Mouse (Mus musculus) retina, postnatal 7 days (tissue): ENCODE data around the gene Nsa2.
"Not testable (repeated sequence)": the region's sequence is repeated elsewhere in the genome, so short reads cannot be mapped to it uniquely, and the experiment has no call there.

Experiments used
- DNase-seq: peaks from one replicate; pipeline ENCODE4 v3.0.0-alpha.2; 2012; ENCODE audit warnings: low read depth, low spot score

The Nsa2 gene

DNA sequence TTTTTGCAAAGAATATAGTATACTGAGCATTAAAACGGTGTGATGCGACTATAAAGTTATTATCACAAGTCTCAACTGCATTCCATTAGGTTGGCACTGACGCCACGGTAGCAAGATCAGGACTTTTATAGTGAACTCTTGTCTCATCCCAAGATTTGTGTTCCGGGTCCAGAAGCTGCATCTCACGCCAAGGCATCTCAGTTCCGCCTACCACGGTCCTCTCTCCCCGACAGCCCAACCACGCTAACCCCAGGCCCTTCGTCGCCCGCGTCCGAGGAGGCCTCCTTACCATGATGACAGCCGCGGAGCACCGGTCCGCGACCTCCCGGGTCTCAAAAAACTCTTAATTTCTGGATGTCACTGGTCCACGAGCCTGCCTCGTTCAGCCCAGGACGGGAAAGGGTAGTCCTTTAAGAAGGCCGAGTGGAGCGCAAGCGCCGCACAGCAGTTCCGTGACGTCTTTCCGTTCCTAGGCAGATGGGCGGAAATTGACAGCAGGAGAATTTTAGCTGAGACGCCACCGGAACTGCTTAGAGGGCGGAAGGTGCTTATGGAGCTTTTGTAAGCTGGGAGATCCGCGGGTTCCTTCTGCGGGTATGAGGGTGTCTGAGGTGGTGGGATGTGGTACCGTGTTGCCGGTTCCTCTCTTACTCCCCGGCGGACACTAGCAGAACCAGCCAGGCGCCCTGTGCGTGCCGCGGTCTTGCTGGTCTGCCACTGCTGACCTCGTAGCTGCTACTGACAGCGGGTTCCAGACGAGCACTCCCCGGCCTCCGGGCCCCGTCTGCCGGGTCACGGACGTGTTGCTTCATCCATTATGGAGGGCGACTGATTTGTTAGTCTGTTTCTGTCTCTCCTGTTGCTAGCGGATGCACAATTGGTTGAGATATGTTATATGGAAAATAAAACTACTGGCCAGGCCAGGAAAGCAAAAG, at the start of gene Nsa2, which contains the start of gene Gfm2:
Gene Nsa2 (minus strand): TSS at position 472 of the 935 bp plus-strand sequence.
Gene Gfm2 (plus strand): TSS at position 472 of the 935 bp plus-strand sequence.
- peak; percentile 88 for DNase-seq

DNA sequence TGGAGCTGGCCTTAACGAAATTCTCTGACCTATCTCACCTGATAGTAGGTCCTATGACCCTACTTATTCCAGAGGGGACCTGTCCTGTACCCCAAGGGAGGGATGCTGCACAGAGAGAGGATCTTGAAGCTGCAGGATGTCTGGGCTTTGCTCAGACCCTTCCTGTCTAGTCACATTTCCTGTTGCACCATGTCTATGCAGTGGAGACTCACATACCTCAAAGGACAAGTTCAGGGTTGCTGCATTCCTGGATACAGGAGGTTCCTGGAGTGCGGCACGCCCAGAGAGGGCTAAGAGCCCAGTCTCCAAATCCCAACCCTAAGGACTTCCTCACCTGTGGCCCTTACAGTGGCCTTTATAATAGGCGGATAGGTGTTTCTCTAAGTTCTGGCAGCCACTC, 48.6 kb upstream of the Nsa2 start:
- DNase-seq: no peak

- no peak for DNase-seq
Measured at GRCm38 (mm10) chr13:97184656-97185055, 46.9 kb upstream of the Nsa2 start.

- DNase-seq: no peak
Measured at GRCm38 (mm10) chr13:97184168-97184567, 46.4 kb upstream of the Nsa2 start.

DNA sequence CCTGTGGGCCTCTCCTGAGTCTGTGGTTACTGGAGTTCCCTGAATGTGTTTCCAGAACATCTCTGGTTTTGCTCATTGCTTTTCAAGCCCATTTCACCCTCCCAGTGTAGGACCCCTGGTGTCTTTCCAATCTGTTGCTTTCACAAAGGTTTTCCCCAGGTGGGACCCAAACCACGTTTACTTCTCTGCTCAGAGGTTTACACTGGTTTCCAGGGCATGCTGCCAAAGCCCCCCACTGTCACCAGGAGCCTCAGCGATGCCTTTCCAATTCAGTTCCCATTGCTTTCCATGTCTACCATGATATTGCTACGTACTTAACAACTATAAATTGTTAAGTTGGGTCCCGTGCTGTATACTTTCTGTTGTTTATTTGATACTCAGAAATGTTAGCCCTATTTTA, 45.1 kb upstream of the Nsa2 start:
- DNase-seq: no peak

DNA sequence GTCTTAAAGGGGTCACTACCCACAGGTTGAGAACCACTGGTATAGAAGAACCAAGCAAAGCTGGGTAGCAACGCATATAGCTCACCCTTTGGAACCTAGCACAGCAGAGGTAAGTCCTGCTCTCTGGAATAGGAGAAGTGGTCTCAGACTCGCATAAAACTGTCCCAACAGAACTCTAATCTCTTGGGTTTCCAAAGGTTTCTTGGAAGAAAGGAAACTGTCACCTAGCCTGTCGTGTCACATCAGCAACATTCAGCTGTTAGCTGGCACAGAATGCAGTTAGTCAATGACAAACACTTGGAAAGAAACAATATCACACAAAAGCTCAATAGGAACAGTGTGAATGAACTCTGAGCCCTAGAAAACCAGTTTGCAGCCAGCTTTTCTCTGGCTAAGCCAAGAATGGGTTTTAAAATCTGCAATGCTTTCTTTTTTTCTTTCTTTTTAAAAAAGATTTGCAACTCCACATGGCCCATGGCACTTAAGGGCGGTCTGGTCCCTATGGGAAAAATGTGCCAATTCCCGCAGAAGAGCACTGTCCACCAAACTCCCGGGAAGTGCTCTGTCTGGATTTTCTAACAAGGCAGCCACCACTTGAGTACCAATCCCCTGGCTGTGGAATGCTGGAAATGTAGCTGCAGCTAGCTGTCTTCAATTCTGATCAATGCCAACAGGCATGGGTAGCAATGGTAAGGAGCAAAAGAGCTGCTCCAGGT, 42.5 kb upstream of the Nsa2 start:
- DNase-seq: no peak

GRCm38 (mm10) chr13:97178943-97179342, 41.2 kb upstream of the Nsa2 start:
- no peak for DNase-seq

DNA sequence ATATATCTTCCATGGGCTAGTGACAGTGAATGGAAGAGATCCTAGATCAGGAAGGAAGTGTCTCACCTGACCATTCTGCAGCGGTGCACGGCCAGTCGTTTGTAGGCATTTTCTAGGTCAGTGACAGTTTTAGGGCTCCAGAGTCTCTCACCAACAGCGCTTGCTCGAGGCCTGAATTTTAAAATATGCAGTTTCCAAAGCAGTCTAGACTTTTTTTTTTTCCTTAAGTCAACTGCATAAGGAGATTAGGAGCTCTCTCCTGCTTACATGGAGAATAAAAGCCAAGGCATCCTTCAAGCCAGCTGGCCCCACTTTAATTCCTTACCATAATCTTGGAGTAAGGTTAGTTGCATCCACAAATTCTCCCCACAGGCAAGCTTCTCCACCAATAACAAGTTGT, 39.0 kb upstream of the Nsa2 start:
- DNase-seq: peak; percentile 9

DNA sequence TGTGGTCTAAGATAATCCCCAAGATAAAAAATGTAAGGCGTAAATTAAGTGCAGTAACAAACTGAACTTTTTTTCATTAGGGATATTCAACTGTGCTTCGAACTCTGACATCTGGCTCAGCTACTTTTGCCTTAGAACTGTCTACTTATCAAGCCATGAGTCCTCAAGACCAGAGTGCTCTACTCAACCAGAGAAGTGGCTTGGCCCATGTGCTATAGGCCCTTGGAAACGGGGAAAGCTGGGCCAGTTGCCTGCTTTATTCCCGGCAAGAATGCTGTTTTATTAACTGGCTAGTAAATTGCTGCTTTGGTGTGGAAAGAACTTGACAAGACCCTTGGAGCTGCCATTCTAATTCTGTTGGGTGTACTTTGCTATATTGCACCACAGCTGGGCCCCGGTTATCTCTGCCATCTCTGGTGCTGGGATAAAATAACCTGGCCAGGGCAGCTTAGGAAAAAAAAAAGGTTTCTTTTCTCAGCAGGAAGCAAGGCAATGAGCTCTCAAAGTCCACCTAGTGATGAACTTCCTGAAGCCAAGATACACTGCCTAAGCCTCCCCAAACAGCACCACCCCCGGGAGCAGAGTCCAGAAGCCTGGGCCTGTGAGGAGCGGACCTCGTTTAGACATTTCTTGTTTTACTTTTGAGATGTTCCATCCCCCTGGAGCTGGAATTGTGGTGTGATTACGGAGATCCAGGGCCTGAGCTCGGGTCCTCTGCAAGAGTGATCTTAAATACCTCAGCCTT, 38.0 kb upstream of the Nsa2 start:
- DNase-seq: no peak

DNA sequence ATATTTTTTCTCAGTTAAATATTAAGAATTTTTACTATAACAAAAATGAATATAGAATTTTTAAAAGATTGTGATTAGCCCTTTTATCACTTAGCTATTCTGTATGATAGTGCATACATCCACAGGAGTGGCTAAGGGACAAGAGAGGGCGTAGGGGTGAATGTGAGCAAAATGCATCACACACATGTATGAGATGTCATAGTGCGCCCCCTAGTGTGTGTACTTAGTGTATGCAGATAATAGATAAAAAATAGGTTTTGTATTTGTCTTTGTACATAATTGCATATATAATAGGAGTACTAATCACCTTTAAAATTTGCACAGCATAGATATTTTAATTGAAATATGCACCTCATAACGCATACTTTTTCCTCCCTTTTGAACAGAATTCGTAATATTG, 8.1 kb upstream of the Nsa2 start:
- peak; percentile 25 for DNase-seq

- no peak for DNase-seq
Measured at GRCm38 (mm10) chr13:97142321-97142720, 4.6 kb upstream of the Nsa2 start.

GRCm38 (mm10) chr13:97138404-97138931, 731 bp upstream of the Nsa2 start:
- not testable (repeated sequence) for DNase-seq

- not testable (repeated sequence) for DNase-seq
Measured at GRCm38 (mm10) chr13:97130413-97130812, 7.3 kb downstream of the Nsa2 start.

DNA sequence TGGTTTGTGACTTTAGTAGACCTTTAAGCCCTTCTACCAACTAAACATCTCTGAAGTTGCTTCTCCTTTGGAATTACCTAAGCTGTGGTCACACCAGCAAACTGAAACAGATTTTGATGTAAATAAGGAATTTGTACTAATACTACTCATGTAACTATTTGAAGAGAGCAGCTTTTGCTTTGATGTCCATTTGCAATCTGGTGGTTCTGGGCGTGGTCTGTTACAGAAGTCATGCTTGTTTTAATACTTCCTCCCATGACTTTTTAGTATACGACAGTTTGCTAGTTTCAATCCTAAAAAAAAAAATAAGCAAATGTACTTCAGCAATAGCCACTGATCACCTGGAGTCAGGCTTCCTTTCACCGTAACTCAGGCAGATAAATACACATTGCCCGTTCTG, 8.1 kb downstream of the Nsa2 start:
- DNase-seq: not testable (repeated sequence)

DNA sequence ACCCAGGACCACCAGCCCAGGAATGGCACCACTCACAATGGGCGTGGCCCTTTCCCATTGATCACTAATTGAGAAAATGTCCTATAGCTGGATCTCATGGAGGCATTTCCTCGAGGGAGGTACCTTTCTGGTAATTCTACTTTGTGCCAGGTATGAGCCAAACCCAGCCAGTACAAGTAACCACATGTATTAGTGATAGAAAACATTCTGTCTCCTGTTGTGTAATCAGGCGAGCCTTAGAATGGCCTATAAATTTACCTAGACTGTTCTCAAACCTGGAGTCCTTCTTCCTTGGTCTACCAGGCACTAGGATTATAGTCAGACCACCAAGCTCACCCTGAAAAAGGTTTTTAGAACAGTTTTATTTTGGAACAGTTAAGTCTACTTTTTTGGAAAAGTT, 16.4 kb downstream of the Nsa2 start:
- no peak for DNase-seq

DNA sequence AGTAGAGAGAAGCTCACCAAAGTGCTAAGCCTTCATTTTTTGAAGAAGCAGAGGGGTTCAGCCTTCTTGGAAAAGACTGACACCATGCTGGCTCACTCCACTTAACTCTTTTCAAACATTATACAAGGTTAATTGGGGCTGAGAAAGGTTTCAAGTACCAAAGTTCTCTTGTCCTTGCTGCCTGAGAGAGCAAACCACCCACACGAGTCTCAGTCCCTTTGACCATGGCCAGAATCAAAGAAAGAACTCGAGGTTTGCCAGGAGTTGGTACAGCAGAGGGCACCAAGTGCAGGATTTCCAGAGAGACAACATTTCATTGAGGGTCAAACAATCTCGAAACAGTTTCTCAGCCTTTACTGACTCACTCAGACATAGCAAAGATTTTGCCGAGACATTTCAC, 28.7 kb downstream of the Nsa2 start:
- no peak for DNase-seq

DNA sequence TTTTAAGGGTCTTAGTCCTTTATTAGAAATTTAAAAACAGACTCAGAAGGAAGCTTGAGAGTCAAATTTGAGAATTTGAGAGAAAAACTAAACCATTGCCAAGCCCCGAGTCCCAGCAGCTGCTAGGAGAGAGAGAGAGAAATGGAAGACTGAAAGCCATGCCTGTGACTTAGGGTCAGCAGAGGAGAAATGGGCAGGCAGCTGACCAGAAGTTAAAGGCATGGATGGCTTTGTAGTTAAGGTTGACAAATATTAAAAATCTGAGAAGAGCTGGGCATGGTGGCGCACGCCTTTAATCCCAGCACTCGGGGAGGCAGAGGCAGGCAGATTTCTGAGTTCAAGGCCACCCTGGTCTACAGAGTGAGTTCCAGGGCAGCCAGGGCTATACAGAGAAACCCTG, 30.0 kb downstream of the Nsa2 start:
- not testable (repeated sequence) for DNase-seq

GRCm38 (mm10) chr13:97104996-97105395, 32.7 kb downstream of the Nsa2 start:
- no peak for DNase-seq

- DNase-seq: peak; percentile 67
Measured at GRCm38 (mm10) chr13:97099187-97099852, 38.4 kb downstream of the Nsa2 start, which contains the start of gene Gm6169. Gm6169 (minus strand) TSS chr13:97099237.

- DNase-seq: no peak
Measured at GRCm38 (mm10) chr13:97095726-97096125, 42.0 kb downstream of the Nsa2 start.

DNA sequence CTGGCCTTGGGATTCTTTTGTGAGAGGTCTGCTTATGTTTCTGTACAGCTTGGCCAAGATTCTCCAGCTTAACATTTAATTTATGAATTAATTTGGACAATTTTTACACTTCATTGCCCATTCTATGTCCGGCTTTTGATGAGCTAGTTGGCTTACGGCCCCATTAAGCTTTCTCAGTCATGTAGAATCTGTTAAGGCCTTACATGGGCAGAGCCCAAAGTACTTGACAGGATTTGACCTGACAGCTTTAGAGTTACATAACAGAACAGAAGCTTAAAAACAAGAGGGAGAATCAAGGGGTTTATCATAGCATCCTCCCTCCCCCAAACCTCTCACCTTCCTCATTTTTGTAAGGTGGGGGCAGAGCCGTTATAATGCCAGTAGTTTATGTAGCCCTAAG, 49.6 kb downstream of the Nsa2 start:
- DNase-seq: peak; percentile 61
